Mouse (Mus musculus) heart, adult 2 months (tissue): ENCODE measurements around the gene Lin52.

Experiments
- CTCF ChIP-seq: fragments of 200-600 bp; IDR thresholded peaks from 2 replicates; pipeline ENCODE4 v1.8.1; 2022; ENCODE audit warnings: antibody characterized with exemption, mild to moderate bottlenecking, moderate library complexity
- POLR2A ChIP-seq: fragments of 200-500 bp; IDR thresholded peaks from 2 replicates; pipeline ENCODE4 v1.6.1; 2011; ENCODE audit warnings: mild to moderate bottlenecking, low read depth, low read length, control low read depth; ENCODE audit not compliant: insufficient read depth

DNA sequence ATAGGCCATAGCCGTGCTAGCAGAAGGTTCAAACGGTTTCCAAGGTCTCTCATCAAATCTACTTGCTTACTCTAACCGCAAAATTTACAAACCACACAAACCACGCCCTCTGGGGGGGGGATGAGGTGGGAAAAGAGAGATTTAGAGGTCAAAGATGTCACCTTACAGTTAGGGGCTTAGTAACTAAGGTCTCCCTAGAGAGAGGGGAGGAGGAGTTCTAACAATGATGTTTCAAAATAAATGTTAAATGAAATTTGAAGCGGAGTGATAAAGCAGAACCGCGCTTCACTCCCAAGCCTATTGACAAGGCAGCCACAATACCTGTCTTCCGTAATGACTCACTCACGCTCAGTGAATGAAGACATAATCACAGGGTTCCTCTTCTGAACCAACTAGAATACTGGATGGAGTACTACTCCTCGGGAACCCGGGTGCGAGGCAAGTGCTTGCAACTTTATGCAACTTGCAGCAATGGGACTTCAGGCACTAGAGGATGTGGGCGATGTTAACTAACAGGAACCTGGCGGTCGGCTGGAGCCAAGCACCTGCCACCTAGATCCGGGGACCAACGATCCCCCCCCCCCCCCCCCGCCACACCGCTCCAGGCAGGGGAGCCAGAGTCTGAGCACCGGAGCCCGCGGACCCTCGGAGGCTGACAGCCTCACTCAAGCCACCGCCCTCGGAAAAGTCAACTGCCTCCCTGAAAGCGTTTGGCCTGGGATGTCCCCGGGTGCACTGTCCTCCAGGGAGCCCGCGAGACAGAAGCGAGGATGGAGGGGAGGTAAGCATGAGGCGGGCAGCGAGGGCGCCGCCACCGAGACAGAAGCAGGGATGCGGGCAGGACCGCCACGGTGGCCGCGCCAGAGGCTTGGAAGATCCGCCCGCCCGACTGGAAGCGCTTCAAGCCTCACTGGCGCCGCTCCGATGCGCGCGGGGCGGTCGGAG lies 43.1 kb upstream of the Lin52 start:
- TF ChIP-seq POLR2A (no peak), CTCF (no peak)
